Mouse (Mus musculus): ENCODE data around the gene G6pc3.

- TF ChIP-seq CTCF (IDR thresholded peaks at IDR 0.05; ENCODE audit: control insufficient read depth, insufficient read depth, low read length) (no peak), POLR2A (IDR thresholded peaks at IDR 0.05; ENCODE audit: borderline replicate concordance, control insufficient read depth, low read depth, low read length) (no peak)
These were observed 25.2 kb downstream of the G6pc3 start for GRCm38 (mm10) chr11:102214430-102215156.
